Mouse (Mus musculus): ENCODE data around the gene Smtn. TPM values are rescaled to one million over a fixed set of nuclear protein-coding genes. Genes with fewer than 3 reads are reported as not detected.
A peak's percentile ranks its signal among the peaks of the same experiment; 100 is the strongest.

Gene Smtn
- polyA plus RNA-seq, 1 experiment from 2014 or later = 18.2 TPM

- H3K4me2 ChIP-seq (replicated peaks) = no peak overlapping the region
- no peaks in the 10 kb centered on the region for H3K36me3 ChIP-seq
- H3K9me3 ChIP-seq = no peaks in the 10 kb centered on the region
- H3K27me3 ChIP-seq = no peaks in the 10 kb centered on the region
- peaks cover 3% of the 10 kb centered on the region; the same call in 1 of the 2 replicates for H3K4me1 ChIP-seq (replicated peaks)
- WGBS = 11% methylated on average over 9 of the region's 9 CpGs
- H3K4me3 ChIP-seq (replicated peaks) = no peak overlapping the region
- ATAC-seq = no peak
- no peak overlapping the region for H3K9ac ChIP-seq (replicated peaks)
- no peak overlapping the region for H3K27ac ChIP-seq
Observed at GRCm38 (mm10) chr11:3545531-3546241, 5.3 kb upstream of the Smtn start.

- H3K4me3 ChIP-seq (replicated peaks) = no peak overlapping the region
- no peaks in the 10 kb centered on the region for H3K27me3 ChIP-seq
- no peak overlapping the region for H3K9ac ChIP-seq (replicated peaks)
- H3K36me3 ChIP-seq = no peaks in the 10 kb centered on the region
- WGBS = 96% methylated on average over 5 of the region's 5 CpGs
- no peaks in the 10 kb centered on the region for H3K9me3 ChIP-seq
- H3K4me1 ChIP-seq (replicated peaks) = peaks cover 3% of the 10 kb centered on the region; the same call in 1 of the 2 replicates
- H3K27ac ChIP-seq = no peak overlapping the region
- H3K4me2 ChIP-seq (replicated peaks) = no peak overlapping the region
- ATAC-seq = no peak
Observed at GRCm38 (mm10) chr11:3544409-3544808, 4.0 kb upstream of the Smtn start.

- H3K4me3 ChIP-seq (replicated peaks) = no peak overlapping the region
- no peak overlapping the region for H3K4me2 ChIP-seq (replicated peaks)
- no peak overlapping the region for H3K9ac ChIP-seq (replicated peaks)
- peaks cover 8% of the 10 kb centered on the region; the same call in 1 of the 2 replicates for H3K4me1 ChIP-seq (replicated peaks)
- H3K27me3 ChIP-seq = peaks cover 2% of the 10 kb centered on the region; the same call in 1 of the 2 replicates
- H3K9me3 ChIP-seq = no peaks in the 10 kb centered on the region
- H3K27ac ChIP-seq = no peak overlapping the region
- ATAC-seq = no peak
- WGBS = 51% methylated on average over 5 of the region's 5 CpGs
- no peaks in the 10 kb centered on the region for H3K36me3 ChIP-seq
Observed at GRCm38 (mm10) chr11:3543001-3543400, 2.6 kb upstream of the Smtn start.

GRCm38 (mm10) chr11:3541932-3542331 lies 1.5 kb upstream of the Smtn start:
- Histone ChIP-seq H3K36me3 (no peaks in the 10 kb centered on the region), H3K9me3 (no peaks in the 10 kb centered on the region), H3K4me3 (replicated peaks) (no peak overlapping the region), H3K27me3 (peaks cover 4% of the 10 kb centered on the region; the same call in 1 of the 2 replicates), H3K9ac (replicated peaks) (no peak overlapping the region), H3K27ac (no peak overlapping the region), H3K4me1 (replicated peaks) (peaks cover 16% of the 10 kb centered on the region), H3K4me2 (replicated peaks) (no peak overlapping the region)
- no peak for ATAC-seq
- WGBS = 79% methylated on average over 3 of the region's 3 CpGs

GRCm38 (mm10) chr11:3539826-3540196 lies 601 bp downstream of the Smtn start:
- no peak overlapping the region for H3K27ac ChIP-seq
- ATAC-seq = no peak
- H3K4me1 ChIP-seq (replicated peaks) = peaks cover 31% of the 10 kb centered on the region
- 81% methylated on average over 4 of the region's 4 CpGs for WGBS
- H3K4me2 ChIP-seq (replicated peaks) = peak overlapping the region; percentile 56
- H3K27me3 ChIP-seq = peaks cover 4% of the 10 kb centered on the region; the same call in 1 of the 2 replicates
- no peaks in the 10 kb centered on the region for H3K9me3 ChIP-seq
- 0 out of 2 replicates have a peak overlapping the region, but pooled peaks have one; percentile 33 for H3K9ac ChIP-seq (replicated peaks)
- no peaks in the 10 kb centered on the region for H3K36me3 ChIP-seq
- peak overlapping the region; percentile 49 for H3K4me3 ChIP-seq (replicated peaks)

- no peak overlapping the region for H3K27ac ChIP-seq
- WGBS = 4% methylated on average over 33 of the region's 33 CpGs
- peak; percentile 93 for ATAC-seq
Observed at GRCm38 (mm10) chr11:3539111-3539825, 1.1 kb downstream of the Smtn start.

GRCm38 (mm10) chr11:3538341-3538740 lies 2.1 kb downstream of the Smtn start:
- H3K36me3 ChIP-seq = no peaks in the 10 kb centered on the region
- 70% methylated on average over 4 of the region's 4 CpGs for WGBS
- H3K27ac ChIP-seq = no peak overlapping the region
- ATAC-seq = no peak
- H3K4me2 ChIP-seq (replicated peaks) = peak overlapping the region; percentile 56
- peak overlapping the region; percentile 49 for H3K4me3 ChIP-seq (replicated peaks)
- H3K27me3 ChIP-seq = peaks cover 4% of the 10 kb centered on the region; the same call in 1 of the 2 replicates
- H3K9ac ChIP-seq (replicated peaks) = peak overlapping the region; percentile 64; the same call in 1 of the 2 replicates
- H3K9me3 ChIP-seq = no peaks in the 10 kb centered on the region
- H3K4me1 ChIP-seq (replicated peaks) = peaks cover 32% of the 10 kb centered on the region

More at GRCm38 (mm10) chr11:3539111-3539825, 1.1 kb downstream of the Smtn start:
- H3K36me3 ChIP-seq = no peaks in the 10 kb centered on the region
- H3K4me2 ChIP-seq (replicated peaks) = peak overlapping the region; percentile 56
- peaks cover 4% of the 10 kb centered on the region; the same call in 1 of the 2 replicates for H3K27me3 ChIP-seq
- H3K4me3 ChIP-seq (replicated peaks) = peak overlapping the region; percentile 49
- H3K4me1 ChIP-seq (replicated peaks) = peaks cover 32% of the 10 kb centered on the region
- peak overlapping the region; percentile 64 for H3K9ac ChIP-seq (replicated peaks)
- H3K9me3 ChIP-seq = no peaks in the 10 kb centered on the region

- no peak for ATAC-seq
- peaks cover 4% of the 10 kb centered on the region; the same call in 1 of the 2 replicates for H3K27me3 ChIP-seq
- H3K4me2 ChIP-seq (replicated peaks) = peak overlapping the region; percentile 56
- H3K9ac ChIP-seq (replicated peaks) = no peak overlapping the region
- H3K36me3 ChIP-seq = no peaks in the 10 kb centered on the region; the same call in 1 of the 2 replicates
- WGBS = 89% methylated on average over 3 of the region's 3 CpGs
- H3K9me3 ChIP-seq = no peaks in the 10 kb centered on the region
- peaks cover 32% of the 10 kb centered on the region for H3K4me1 ChIP-seq (replicated peaks)
- H3K27ac ChIP-seq = no peak overlapping the region
- peak overlapping the region; percentile 49; the same call in 1 of the 2 replicates for H3K4me3 ChIP-seq (replicated peaks)
Observed at GRCm38 (mm10) chr11:3537711-3538110, 2.7 kb downstream of the Smtn start.

- no peak for ATAC-seq
- peaks cover 4% of the 10 kb centered on the region; the same call in 1 of the 2 replicates for H3K27me3 ChIP-seq
- H3K9ac ChIP-seq (replicated peaks) = no peak overlapping the region
- 91% methylated on average over 5 of the region's 5 CpGs for WGBS
- no peak overlapping the region for H3K27ac ChIP-seq
- no peaks in the 10 kb centered on the region for H3K9me3 ChIP-seq
- no peak overlapping the region for H3K4me3 ChIP-seq (replicated peaks)
- H3K4me1 ChIP-seq (replicated peaks) = peaks cover 32% of the 10 kb centered on the region
- peak overlapping the region; percentile 95 for H3K4me2 ChIP-seq (replicated peaks)
- peaks cover 8% of the 10 kb centered on the region for H3K36me3 ChIP-seq
Observed at GRCm38 (mm10) chr11:3536745-3537333, 3.6 kb downstream of the Smtn start.

- peak overlapping the region; percentile 75 for H3K9ac ChIP-seq (replicated peaks)
- ATAC-seq = no peak
- H3K9me3 ChIP-seq = no peaks in the 10 kb centered on the region
- peaks cover 12% of the 10 kb centered on the region for H3K36me3 ChIP-seq
- peak overlapping the region; percentile 95 for H3K4me2 ChIP-seq (replicated peaks)
- peak overlapping the region; percentile 85 for H3K27ac ChIP-seq
- H3K4me3 ChIP-seq (replicated peaks) = peak overlapping the region; percentile 60
- H3K27me3 ChIP-seq = peaks cover 4% of the 10 kb centered on the region; the same call in 1 of the 2 replicates
- peaks cover 32% of the 10 kb centered on the region for H3K4me1 ChIP-seq (replicated peaks)
- 49% methylated on average over 5 of the region's 5 CpGs for WGBS
Observed at GRCm38 (mm10) chr11:3536082-3536481, 4.3 kb downstream of the Smtn start.

GRCm38 (mm10) chr11:3535406-3535986 lies 4.9 kb downstream of the Smtn start:
- peak; percentile 86 for ATAC-seq
- Histone ChIP-seq H3K9me3 (no peaks in the 10 kb centered on the region), H3K9ac (replicated peaks) (peak overlapping the region; percentile 75), H3K4me1 (replicated peaks) (peaks cover 32% of the 10 kb centered on the region), H3K27ac (peak overlapping the region; percentile 85), H3K27me3 (peaks cover 4% of the 10 kb centered on the region; the same call in 1 of the 2 replicates), H3K36me3 (peaks cover 17% of the 10 kb centered on the region), H3K4me3 (replicated peaks) (peak overlapping the region; percentile 60), H3K4me2 (replicated peaks) (peak overlapping the region; percentile 95)
- under 1% methylated on average over 36 of the region's 36 CpGs for WGBS

Measured in midbrain, embryonic 13.5 days (tissue).